Mouse (Mus musculus) embryonic fibroblast, embryonic 13.5 days (primary cell): ENCODE measurements around the gene St6galnac4.

Source experiments
- CTCF ChIP-seq: IDR thresholded peaks from 2 replicates; pipeline ENCODE4 v1.5.1; 2011; ENCODE audit warnings: mild to moderate bottlenecking, control low read depth, low read length, moderate library complexity, borderline replicate concordance; ENCODE audit not compliant: insufficient read depth
- POLR2A ChIP-seq: IDR thresholded peaks from 2 replicates; pipeline ENCODE4 v1.6.1; 2011; ENCODE audit warnings: low read depth, mild to moderate bottlenecking, control low read depth, low read length, moderate library complexity

- TF ChIP-seq POLR2A (no peak; the same call in 1 of the 2 replicates), CTCF (0 out of 2 replicates have a peak, but pooled peaks have one; percentile 23)
Observed at GRCm38 (mm10) chr2:32574901-32575585, 11.9 kb upstream of the St6galnac4 start.
